Mouse (Mus musculus) spleen, adult 2 months (tissue): ENCODE data around the gene Gorab.

Experiments used
- CTCF ChIP-seq: fragments of 200-500 bp; IDR thresholded peaks from 2 replicates; pipeline ENCODE4 v1.5.1; 2011; ENCODE audit warnings: mild to moderate bottlenecking, inconsistent platforms; ENCODE audit not compliant: insufficient read depth, insufficient read length, insufficient replicate concordance; ENCODE audit errors: extremely low read depth
- POLR2A ChIP-seq: fragments of 200-500 bp; IDR thresholded peaks from 2 replicates; pipeline ENCODE4 v1.6.1; 2011; ENCODE audit warnings: low read depth, low read length, inconsistent platforms

DNA sequence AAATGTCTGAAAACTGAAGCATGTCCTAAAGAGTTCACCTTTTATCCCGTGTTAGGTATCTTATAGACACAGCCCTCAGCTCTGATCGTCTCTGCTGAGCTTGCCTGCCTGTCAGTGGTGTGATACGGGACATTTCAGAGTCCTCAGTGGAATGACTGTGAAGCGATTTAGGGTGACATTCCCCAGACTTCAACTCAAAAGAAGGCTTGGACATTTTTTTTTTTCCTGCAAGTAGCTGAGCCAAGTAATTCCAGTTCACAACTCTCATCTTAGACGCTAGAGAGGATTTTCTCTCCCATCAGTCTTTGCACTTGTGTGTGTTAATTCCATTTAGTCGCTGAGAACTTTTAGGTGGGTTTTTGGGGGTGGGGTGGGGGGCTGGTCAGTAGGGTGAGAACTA is 42.7 kb downstream of the Gorab start:
- TF ChIP-seq CTCF (no peak), POLR2A (no peak)
